ENCODE assay signal across 17 mouse cellular contexts in the genomic region with DNA sequence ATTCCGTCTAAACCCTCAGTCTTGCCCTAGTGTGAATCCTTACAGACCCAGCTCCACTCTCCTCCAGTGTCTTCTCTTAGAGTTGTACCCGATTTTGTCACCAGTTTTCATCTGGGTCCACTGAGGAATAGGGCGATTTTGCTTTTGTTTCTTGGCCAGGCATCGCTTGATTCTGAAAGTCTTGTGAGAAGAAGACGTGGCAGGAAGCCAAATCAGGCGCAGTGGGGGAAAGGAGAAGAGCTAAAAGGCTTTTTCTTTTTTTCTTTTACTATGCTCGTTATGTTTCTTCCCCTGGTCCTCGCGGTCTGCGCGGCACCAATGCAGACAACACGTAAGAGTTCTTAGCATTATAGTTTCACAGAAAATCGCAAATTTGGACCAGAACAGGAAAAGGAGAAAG. TPM values are rescaled to one million over a fixed set of nuclear protein-coding genes. Genes with fewer than 3 reads are reported as not detected.
DNase-seq lines count a peak whose midpoint lies in the region; ATAC-seq and TF ChIP-seq lines count a peak whose summit lies in the region.
"Had no signal": no experiment of that assay in that cellular context is flagged by ENCODE, and none has a peak within 500 bp of the region (broad histone marks: within the 10 kb centered on the region; RNA-seq: fewer than 3 reads in every experiment).

No protein-coding gene starts in this region.

- no peaks in the 10 kb centered on the region for H3K27me3 ChIP-seq in forebrain, embryonic 14.5 days (replicated peaks; ENCODE audit: control insufficient read depth, insufficient read depth, low read length)
- no peaks in the 10 kb centered on the region; the same call in 1 of the 2 replicates for H3K27me3 ChIP-seq in forebrain, embryonic 11.5 days (ENCODE audit: control insufficient read depth, insufficient read depth, low read length)
- H3K27me3 ChIP-seq in heart, adult 2 months (ENCODE audit: control insufficient read depth, insufficient read depth, low read length) = no peaks in the 10 kb centered on the region
- no peaks in the 10 kb centered on the region for H3K27me3 ChIP-seq in lung, embryonic 14.5 days (ENCODE audit: insufficient read depth, low read length)

- TF ChIP-seq EP300 in heart, adult 2 months (IDR thresholded peaks at IDR 0.05; ENCODE audit: insufficient read depth, low read depth, low read length) = no peak

- intact Hi-C loops in heart, adult 2 months (cut with DNase I) = no loop called here

- H3K79me2 ChIP-seq in heart, adult 2 months (replicated peaks; ENCODE audit: control insufficient read depth, insufficient read depth, low read length) = no peaks in the 10 kb centered on the region

- WGBS in forebrain, embryonic 14.5 days = 36% methylated on average over 13 of the region's 13 CpGs
- 77% methylated on average over 13 of the region's 13 CpGs for WGBS in forebrain, embryonic 11.5 days
- 56% methylated on average over 13 of the region's 13 CpGs for WGBS in heart, adult 2 months
- WGBS in lung, embryonic 14.5 days = 54% methylated on average over 13 of the region's 13 CpGs

- no peaks in the 10 kb centered on the region for H3K4me1 ChIP-seq in forebrain, embryonic 14.5 days (ENCODE audit: control insufficient read depth, insufficient read depth, low read length)
- H3K4me1 ChIP-seq in forebrain, embryonic 11.5 days (replicated peaks; ENCODE audit: control insufficient read depth, insufficient read depth, low read length) = no peaks in the 10 kb centered on the region
- H3K4me1 ChIP-seq in heart, adult 2 months (ENCODE audit: control insufficient read depth, insufficient read depth, low read length) = no peaks in the 10 kb centered on the region
- no peaks in the 10 kb centered on the region for H3K4me1 ChIP-seq in lung, embryonic 14.5 days (ENCODE audit: insufficient read depth)
- H3K4me1 ChIP-seq: hindbrain, embryonic 15.5 days; limb, embryonic 12.5 days had no signal

- ATAC-seq in forebrain, embryonic 14.5 days = no peak
- no peak for ATAC-seq in forebrain, embryonic 11.5 days (replicated peaks; ENCODE audit: low FRiP score)
- ATAC-seq in lung, embryonic 14.5 days (ENCODE audit: insufficient read depth) = no peak

- H3K4me2 ChIP-seq in forebrain, embryonic 14.5 days (ENCODE audit: low read length) = 0 out of 2 replicates have a peak overlapping the region, but pooled peaks have one; percentile 10
- H3K4me2 ChIP-seq in forebrain, embryonic 11.5 days (ENCODE audit: low read depth, low read length, severe bottlenecking) = no peak overlapping the region
- H3K4me2 ChIP-seq in lung, embryonic 14.5 days = 0 out of 2 replicates have a peak overlapping the region, but pooled peaks have one; percentile 3
- H3K4me2 ChIP-seq: hindbrain, embryonic 15.5 days; limb, embryonic 12.5 days had no signal

- no peak overlapping the region for H3K27ac ChIP-seq in forebrain, embryonic 14.5 days (ENCODE audit: low read depth, low read length)
- H3K27ac ChIP-seq in forebrain, embryonic 11.5 days (ENCODE audit: low read depth, low read length) = no peak overlapping the region
- H3K27ac ChIP-seq in heart, adult 2 months = no peak overlapping the region
- H3K27ac ChIP-seq in lung, embryonic 14.5 days (ENCODE audit: low read depth) = no peak overlapping the region
- H3K27ac ChIP-seq: hindbrain, embryonic 15.5 days; limb, embryonic 12.5 days had no signal

- no peak overlapping the region for H3K4me3 ChIP-seq in forebrain, embryonic 14.5 days (ENCODE audit: low read depth, low read length)
- H3K4me3 ChIP-seq in forebrain, embryonic 11.5 days (ENCODE audit: low read depth, low read length) = no peak overlapping the region
- no peak overlapping the region for H3K4me3 ChIP-seq in heart, adult 2 months
- no peak overlapping the region for H3K4me3 ChIP-seq in lung, embryonic 14.5 days (ENCODE audit: low read depth, low read length)
- H3K4me3 ChIP-seq: hindbrain, embryonic 15.5 days; limb, embryonic 12.5 days had no signal

- no peak overlapping the region for H3K9ac ChIP-seq in forebrain, embryonic 14.5 days (ENCODE audit: low read length)
- H3K9ac ChIP-seq in forebrain, embryonic 11.5 days (ENCODE audit: low read length) = no peak overlapping the region
- no peak overlapping the region for H3K9ac ChIP-seq in heart, adult 2 months (ENCODE audit: low read depth, low read length)
- H3K9ac ChIP-seq in lung, embryonic 14.5 days = no peak overlapping the region
- H3K9ac ChIP-seq: hindbrain, embryonic 15.5 days; limb, embryonic 12.5 days had no signal

- H3K9me3 ChIP-seq in forebrain, embryonic 14.5 days (replicated peaks; ENCODE audit: control insufficient read depth, low read length) = no peaks in the 10 kb centered on the region
- H3K9me3 ChIP-seq in forebrain, embryonic 11.5 days (ENCODE audit: control insufficient read depth, low read length) = no peaks in the 10 kb centered on the region
- H3K9me3 ChIP-seq in lung, embryonic 14.5 days (ENCODE audit: low read depth, low read length) = no peaks in the 10 kb centered on the region
- H3K9me3 ChIP-seq: hindbrain, embryonic 15.5 days had no signal

- no peaks in the 10 kb centered on the region for H3K36me3 ChIP-seq in forebrain, embryonic 14.5 days (ENCODE audit: control insufficient read depth, insufficient read depth, low read length)
- H3K36me3 ChIP-seq in forebrain, embryonic 11.5 days (ENCODE audit: control insufficient read depth, insufficient read depth, low read length) = no peaks in the 10 kb centered on the region
- H3K36me3 ChIP-seq in heart, adult 2 months (ENCODE audit: control insufficient read depth, insufficient read depth, low read length) = no peaks in the 10 kb centered on the region
- no peaks in the 10 kb centered on the region for H3K36me3 ChIP-seq in lung, embryonic 14.5 days (ENCODE audit: insufficient read depth)
- H3K36me3 ChIP-seq: hindbrain, embryonic 15.5 days; limb, embryonic 12.5 days had no signal

- TF ChIP-seq POLR2A in heart, adult 2 months (IDR thresholded peaks at IDR 0.05; ENCODE audit: insufficient read depth, low read depth, low read length) = no peak

- no peak for TF ChIP-seq CTCF in heart, adult 2 months (IDR thresholded peaks at IDR 0.05)
- TF ChIP-seq CTCF in lung, embryonic 14.5 days (IDR thresholded peaks at IDR 0.05; ENCODE audit: low read depth) = no peak

- peak; percentile 64 for DNase-seq in forebrain, embryonic 14.5 days (ENCODE audit: low spot score)
- DNase-seq in forebrain, embryonic 11.5 days (ENCODE audit: low spot score) = no peak
- DNase-seq in heart, postnatal 4 days = peak; percentile 35
- no peak for DNase-seq in heart, adult 2 months
- peak; percentile 82 for DNase-seq in lung, embryonic 14.5 days
- no peak for DNase-seq in lung, postnatal 25 days (ENCODE audit: low spot score)
- DNase-seq in MN1 (ENCODE audit: low spot score) = peak; percentile 47
- DNase-seq in urinary bladder, postnatal 36 days (ENCODE audit: low spot score in 2 of 2) = no peak
- DNase-seq: cerebellum, adult 18-20 months; embryo, embryonic 11 days; right cerebral cortex, adult 18-20 months; thymus, postnatal 14 days had no signal

RNA-seq across cellular contexts. Expression of a gene that starts 6.3 kb away (rescaled TPM):
- polyA plus RNA-seq in forebrain, embryonic 14.5 days (2014; fragmentation: Nextera tagmentation; extraction: Ambion mirVana) = 1.5 and 2.3 TPM in 2 replicates
- polyA plus RNA-seq in forebrain, embryonic 11.5 days (2014; fragmentation: Nextera tagmentation; extraction: Ambion mirVana) = 1.1 and 1.7 TPM in 2 replicates
- 1 to 10 TPM; 3.4 to 4.1 TPM for total RNA-seq in heart, postnatal 4 days (2021)
- 1 to 10 TPM; 5.2 to 6.3 TPM for total RNA-seq in heart, adult 2 months (2021)
- polyA plus RNA-seq in heart, adult 2 months (2012; rRNA removed) = 9.7 and 14.9 TPM in 2 replicates
- polyA plus RNA-seq in lung, embryonic 14.5 days (2014; fragmentation: Nextera tagmentation; extraction: Ambion mirVana) = 2.4 TPM in 2 replicates
- total RNA-seq: granulocyte monocyte progenitor cell, adult 5-6 weeks; monocyte, adult 5-6 weeks; neutrophil, adult 5-6 weeks had no signal

Comparison
In these comparisons a context has a peak if more than half of its experiments do, and no peak if none do; other contexts are left out.
1. DNase-seq: peak in forebrain, embryonic 14.5 days (single experiment), heart, postnatal 4 days (single experiment), lung, embryonic 14.5 days (single experiment) and MN1 (single experiment); none in forebrain, embryonic 11.5 days (single experiment), heart, adult 2 months (0 of 2), lung, postnatal 25 days (single experiment) and urinary bladder, postnatal 36 days (0 of 2).